Mouse (Mus musculus) limb, embryonic 15.5 days (tissue): Measurements from ENCODE around the gene Sqor. TPM values are rescaled to one million over a fixed set of nuclear protein-coding genes. Genes with fewer than 3 reads are reported as not detected.
A peak's percentile ranks its signal among the peaks of the same experiment; 100 is the strongest.

Experiments used
- ATAC-seq: fragments of 200-750 bp; cut with Nextera tagmentation; 2 replicates; pipeline ENCODE4 v1.8.0; 2017; ENCODE audit warnings: low read depth, moderate TSS enrichment; ENCODE audit not compliant: insufficient number of reproducible peaks, low FRiP score, low TSS enrichment
- H3K27ac ChIP-seq: fragments of 300-500 bp; sonication (generic); 2 replicates; pipeline ENCODE4 v1.5.1; 2015; ENCODE audit warnings: moderate library complexity, mild to moderate bottlenecking, inconsistent platforms
- H3K27me3 ChIP-seq: fragments of 300-500 bp; sonication (generic); 2 replicates; pipeline ENCODE4 v1.6.1; 2015; ENCODE audit warnings: inconsistent platforms
- H3K36me3 ChIP-seq: fragments of 300-500 bp; sonication (generic); 2 replicates; pipeline ENCODE4 v1.6.1; 2015; ENCODE audit warnings: inconsistent platforms
- H3K4me1 ChIP-seq: fragments of 300-500 bp; sonication (generic); 2 replicates; pipeline ENCODE4 v1.6.1; 2015; ENCODE audit warnings: inconsistent platforms
- H3K4me2 ChIP-seq: fragments of 300-500 bp; sonication (generic); 2 replicates; pipeline ENCODE4 v1.6.1; 2015; ENCODE audit warnings: mild to moderate bottlenecking, inconsistent platforms
- H3K4me3 ChIP-seq: fragments of 300-500 bp; sonication (generic); 2 replicates; pipeline ENCODE4 v1.5.1; 2015; ENCODE audit warnings: mild to moderate bottlenecking, inconsistent platforms
- H3K9ac ChIP-seq: fragments of 300-500 bp; sonication (generic); 2 replicates; pipeline ENCODE4 v1.6.1; 2015; ENCODE audit warnings: inconsistent platforms
- H3K9me3 ChIP-seq: fragments of 300-500 bp; sonication (generic); 2 replicates; pipeline ENCODE4 v1.6.1; 2016; ENCODE audit warnings: inconsistent platforms
- WGBS: fragments of 180-500 bp; shearing (Covaris S2); methylation state at CpG from one replicate; pipeline ENCODE4 v1.1.7; 2015; 5-methylcytosine and 5-hydroxymethylcytosine counted together
- polyA plus RNA-seq: library from polyadenylated mRNA; unstranded; fragments of >200 nt; fragmentation: Nextera tagmentation; extraction: Ambion mirVana; gene quantifications from 2 replicates; pipeline ENCODE4 v1.2.1, GENCODE M21; 2015

Gene Sqor
- polyA plus RNA-seq, 1 experiment from 2014 or later: 8.0 TPM

GRCm38 (mm10) chr2:122762991-122763390, 2.0 kb upstream of the Sqor start:
- Histone ChIP-seq H3K36me3 (no peaks in the 10 kb centered on the region), H3K9me3 (no peaks in the 10 kb centered on the region), H3K4me3 (no peak overlapping the region), H3K4me2 (no peak overlapping the region), H3K9ac (no peak overlapping the region), H3K27ac (no peak overlapping the region), H3K27me3 (peaks cover 28% of the 10 kb centered on the region), H3K4me1 (peaks cover 7% of the 10 kb centered on the region)
- ATAC-seq: no peak
- WGBS: 44% methylated on average over 3 of the region's 3 CpGs

DNA sequence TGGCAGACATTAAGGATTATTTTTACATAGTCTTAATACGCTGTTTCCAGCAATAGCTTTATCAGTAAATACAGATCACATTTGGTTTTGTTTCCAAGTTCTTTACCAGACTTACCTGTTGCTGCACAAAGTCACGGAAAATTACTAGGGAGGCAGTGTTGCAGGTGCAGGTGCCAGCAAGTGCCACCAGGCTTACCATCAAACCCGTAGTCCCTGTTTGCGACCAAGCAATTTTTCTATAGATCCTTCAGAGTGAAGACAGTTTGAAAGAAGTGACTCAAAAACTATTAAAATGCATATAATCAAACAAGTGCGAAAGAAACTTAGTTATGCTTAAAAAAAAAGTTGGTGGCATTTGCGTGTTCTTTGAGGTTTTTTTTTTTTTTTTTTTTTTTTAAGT, 511 bp upstream of the Sqor start:
- Histone ChIP-seq H3K4me3 (no peak overlapping the region), H3K36me3 (no peaks in the 10 kb centered on the region), H3K27me3 (peaks cover 28% of the 10 kb centered on the region), H3K9me3 (no peaks in the 10 kb centered on the region), H3K4me2 (no peak overlapping the region; the same call in 1 of the 2 replicates), H3K9ac (no peak overlapping the region), H3K4me1 (peaks cover 7% of the 10 kb centered on the region), H3K27ac (no peak overlapping the region)
- ATAC-seq: no peak
- WGBS: 43% methylated on average over 6 of the region's 6 CpGs

GRCm38 (mm10) chr2:122765794-122766145, 733 bp downstream of the Sqor start:
- no peaks in the 10 kb centered on the region for H3K9me3 ChIP-seq
- peaks cover 7% of the 10 kb centered on the region for H3K4me1 ChIP-seq
- no peaks in the 10 kb centered on the region for H3K36me3 ChIP-seq
- H3K9ac ChIP-seq: no peak overlapping the region
- H3K27ac ChIP-seq: no peak overlapping the region
- no peak for ATAC-seq
- H3K27me3 ChIP-seq: peaks cover 28% of the 10 kb centered on the region
- WGBS: 29% methylated on average over 3 of the region's 3 CpGs
- H3K4me3 ChIP-seq: peak overlapping the region; percentile 46
- peak overlapping the region; percentile 91 for H3K4me2 ChIP-seq

DNA sequence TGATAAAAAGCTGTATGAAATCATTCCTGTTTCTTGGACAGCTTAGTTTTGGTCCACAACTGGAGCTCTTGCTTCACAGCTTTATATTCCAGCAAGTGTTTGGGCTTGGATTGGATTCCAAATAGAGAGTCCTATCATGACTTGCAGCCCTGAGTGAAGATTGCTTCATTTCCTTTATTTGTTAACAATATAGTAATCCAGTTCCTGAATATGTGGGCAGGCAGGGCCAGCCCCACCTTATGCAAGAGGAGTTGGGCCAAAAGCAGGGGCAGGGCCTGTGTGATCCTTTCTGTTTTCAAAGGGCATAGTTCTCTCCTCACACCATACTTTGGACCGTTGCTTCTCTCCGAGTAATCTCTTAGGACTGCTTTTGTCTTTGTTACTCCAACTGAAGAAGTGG, 6.0 kb downstream of the Sqor start:
- Histone ChIP-seq H3K4me2 (no peak overlapping the region), H3K27me3 (peaks cover 6% of the 10 kb centered on the region; the same call in 1 of the 2 replicates), H3K4me1 (no peaks in the 10 kb centered on the region), H3K4me3 (no peak overlapping the region), H3K9me3 (no peaks in the 10 kb centered on the region), H3K9ac (no peak overlapping the region), H3K36me3 (no peaks in the 10 kb centered on the region), H3K27ac (no peak overlapping the region)
- WGBS: 87% methylated on average over 2 of the region's 2 CpGs
- no peak for ATAC-seq

DNA sequence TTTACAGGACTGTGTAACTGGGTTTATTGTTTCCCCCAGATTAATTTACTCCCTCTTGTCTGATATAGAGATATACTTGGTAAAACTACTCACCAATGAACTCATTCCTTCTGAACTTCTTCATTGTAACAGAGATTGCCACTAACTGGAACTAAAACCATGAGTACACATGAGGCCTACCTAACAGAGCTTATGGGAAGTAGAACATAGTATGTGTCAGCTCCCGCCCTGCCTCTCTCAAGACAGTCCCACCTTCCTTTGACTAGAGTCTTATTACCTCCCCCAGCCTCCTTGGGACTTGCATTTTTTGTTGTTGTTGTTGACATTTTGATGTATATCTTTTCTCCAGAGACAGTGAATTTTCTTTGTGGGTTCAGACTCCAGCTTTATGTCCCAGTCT, 7.9 kb downstream of the Sqor start:
- H3K9ac ChIP-seq: no peak overlapping the region
- no peaks in the 10 kb centered on the region for H3K36me3 ChIP-seq
- H3K27me3 ChIP-seq: no peaks in the 10 kb centered on the region
- H3K9me3 ChIP-seq: no peaks in the 10 kb centered on the region
- H3K4me3 ChIP-seq: no peak overlapping the region
- H3K4me2 ChIP-seq: no peak overlapping the region
- ATAC-seq: no peak
- no peak overlapping the region for H3K27ac ChIP-seq
- WGBS: 89% methylated on average over 1 of the region's 1 CpGs
- no peaks in the 10 kb centered on the region for H3K4me1 ChIP-seq

DNA sequence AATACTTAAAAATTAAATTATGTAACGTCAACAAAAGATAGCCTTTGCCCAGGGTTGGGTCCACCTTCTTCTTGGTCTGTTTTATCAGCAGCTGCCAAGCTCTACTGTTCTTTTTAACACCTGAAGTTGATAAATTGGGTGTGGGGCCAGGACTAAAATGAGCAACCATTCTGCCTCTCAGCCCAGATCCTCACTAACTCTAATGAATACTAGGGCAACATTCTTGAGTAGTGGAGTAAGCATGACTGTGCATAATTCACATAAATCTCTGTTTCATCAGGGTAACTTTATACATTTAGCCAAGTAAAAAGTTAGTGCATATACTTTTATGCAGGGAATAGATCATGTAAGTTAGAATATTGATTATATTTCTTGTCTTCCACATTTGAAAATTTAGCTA, 10.5 kb downstream of the Sqor start:
- Histone ChIP-seq H3K27me3 (no peaks in the 10 kb centered on the region), H3K27ac (no peak overlapping the region), H3K9ac (no peak overlapping the region), H3K9me3 (no peaks in the 10 kb centered on the region), H3K4me2 (no peak overlapping the region), H3K36me3 (no peaks in the 10 kb centered on the region), H3K4me3 (no peak overlapping the region), H3K4me1 (no peaks in the 10 kb centered on the region)
- ATAC-seq: no peak
- 72% methylated on average over 1 of the region's 1 CpGs for WGBS

- H3K4me1 ChIP-seq: no peaks in the 10 kb centered on the region
- H3K27ac ChIP-seq: no peak overlapping the region
- no peaks in the 10 kb centered on the region for H3K27me3 ChIP-seq
- no peak overlapping the region for H3K4me3 ChIP-seq
- no peaks in the 10 kb centered on the region for H3K36me3 ChIP-seq
- no peaks in the 10 kb centered on the region for H3K9me3 ChIP-seq
- no peak overlapping the region for H3K9ac ChIP-seq
- no peak overlapping the region for H3K4me2 ChIP-seq
- ATAC-seq: no peak
- 64% methylated on average over 2 of the region's 2 CpGs for WGBS
These were observed 11.8 kb downstream of the Sqor start for GRCm38 (mm10) chr2:122776823-122777222.

DNA sequence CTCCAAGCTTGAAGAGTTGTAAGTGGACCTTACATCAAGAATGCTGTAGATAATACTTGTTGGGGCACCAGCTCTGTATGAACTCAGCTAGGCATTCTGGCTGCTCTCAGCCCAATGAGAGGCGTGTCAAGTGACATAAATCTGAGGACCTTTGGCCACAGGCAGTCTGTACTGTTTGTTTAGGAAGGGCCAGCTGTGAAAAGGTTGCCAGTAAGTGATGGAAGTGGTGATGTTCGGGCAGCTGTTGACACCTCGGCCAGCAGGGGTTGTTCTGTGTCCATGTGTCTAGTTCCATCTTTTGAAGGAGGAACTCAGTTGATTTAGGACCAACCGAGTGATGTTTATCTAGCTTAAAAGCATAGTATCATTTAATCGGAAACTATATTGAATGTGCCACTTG, 14.9 kb downstream of the Sqor start:
- Histone ChIP-seq H3K9ac (no peak overlapping the region), H3K36me3 (no peaks in the 10 kb centered on the region), H3K4me1 (no peaks in the 10 kb centered on the region), H3K27ac (no peak overlapping the region), H3K9me3 (no peaks in the 10 kb centered on the region), H3K4me2 (no peak overlapping the region), H3K4me3 (no peak overlapping the region), H3K27me3 (no peaks in the 10 kb centered on the region)
- ATAC-seq: no peak
- 52% methylated on average over 5 of the region's 5 CpGs for WGBS

GRCm38 (mm10) chr2:122780447-122780846, 15.4 kb downstream of the Sqor start:
- Histone ChIP-seq H3K4me3 (no peak overlapping the region), H3K27me3 (no peaks in the 10 kb centered on the region), H3K27ac (no peak overlapping the region), H3K4me2 (no peak overlapping the region), H3K9ac (no peak overlapping the region), H3K36me3 (no peaks in the 10 kb centered on the region), H3K4me1 (no peaks in the 10 kb centered on the region), H3K9me3 (no peaks in the 10 kb centered on the region)
- no peak for ATAC-seq
- WGBS: 32% methylated on average over 3 of the region's 3 CpGs

DNA sequence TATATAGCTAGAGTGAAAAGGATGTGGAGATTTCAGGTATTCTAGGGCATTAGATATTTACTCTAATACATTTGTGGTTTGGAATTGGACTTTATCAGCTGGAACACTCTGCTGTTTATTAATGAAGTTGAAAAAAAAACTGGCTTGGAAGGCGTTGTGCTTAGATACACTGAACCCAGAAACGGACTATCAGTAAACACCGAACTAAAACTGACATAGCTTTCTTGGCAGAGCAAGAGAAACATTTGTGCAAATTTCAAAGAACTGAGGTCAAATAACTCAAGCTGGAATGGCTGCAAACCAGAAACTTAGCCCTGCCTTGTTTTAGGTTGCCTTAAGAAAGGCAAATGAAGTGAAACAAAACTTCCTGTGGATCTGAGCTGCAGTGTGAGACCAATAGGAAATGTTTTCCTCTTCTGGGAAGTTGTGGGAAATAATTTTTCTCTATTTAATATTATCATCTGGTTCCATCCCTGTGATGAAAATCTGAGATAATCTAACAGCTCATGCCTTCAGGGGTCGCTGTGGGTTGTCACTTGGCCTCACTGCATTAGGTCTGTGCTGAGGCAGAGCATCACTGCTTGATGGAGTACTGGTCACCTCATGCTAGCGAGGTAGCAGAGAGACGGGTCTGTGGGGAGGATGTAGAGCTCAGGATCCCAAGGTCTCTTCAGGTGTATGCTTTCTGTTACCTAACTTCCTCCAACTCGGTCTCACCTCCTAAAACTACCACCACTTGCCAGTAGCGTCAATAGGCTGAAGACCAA, 16.7 kb downstream of the Sqor start:
- H3K4me3 ChIP-seq: no peak overlapping the region
- H3K9ac ChIP-seq: no peak overlapping the region
- ATAC-seq: no peak
- no peaks in the 10 kb centered on the region for H3K4me1 ChIP-seq
- H3K9me3 ChIP-seq: no peaks in the 10 kb centered on the region
- H3K27me3 ChIP-seq: no peaks in the 10 kb centered on the region
- H3K27ac ChIP-seq: no peak overlapping the region
- no peak overlapping the region for H3K4me2 ChIP-seq
- H3K36me3 ChIP-seq: no peaks in the 10 kb centered on the region
- WGBS: 73% methylated on average over 8 of the region's 8 CpGs

GRCm38 (mm10) chr2:122783730-122784129, 18.7 kb downstream of the Sqor start:
- Histone ChIP-seq H3K4me3 (no peak overlapping the region), H3K9ac (no peak overlapping the region), H3K4me1 (no peaks in the 10 kb centered on the region), H3K9me3 (no peaks in the 10 kb centered on the region), H3K27me3 (no peaks in the 10 kb centered on the region), H3K36me3 (no peaks in the 10 kb centered on the region), H3K4me2 (no peak overlapping the region), H3K27ac (no peak overlapping the region)
- ATAC-seq: no peak
- WGBS: 78% methylated on average over 2 of the region's 2 CpGs

DNA sequence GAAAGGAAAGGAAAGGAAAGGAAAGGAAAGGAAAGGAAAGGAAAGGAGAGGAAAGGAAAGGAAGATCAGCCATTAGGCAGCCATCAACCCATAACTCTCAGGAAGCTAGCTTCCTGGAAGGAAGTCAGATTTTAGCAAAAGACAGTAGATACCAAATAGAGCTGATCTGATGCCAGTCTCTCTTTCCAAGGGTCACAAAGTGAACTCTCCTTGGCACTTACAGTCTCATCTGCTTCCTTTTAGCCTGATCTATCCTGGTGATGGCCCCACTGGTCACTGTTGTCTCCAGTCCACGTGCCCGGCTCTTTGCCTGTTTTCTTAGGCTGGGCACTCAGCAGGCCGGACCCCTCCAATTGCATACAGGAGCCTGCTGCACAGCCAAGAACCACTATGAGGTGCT, 19.7 kb downstream of the Sqor start:
- 91% methylated on average over 3 of the region's 3 CpGs for WGBS
- H3K27me3 ChIP-seq: no peaks in the 10 kb centered on the region
- H3K4me2 ChIP-seq: no peak overlapping the region
- no peak overlapping the region for H3K9ac ChIP-seq
- no peak overlapping the region for H3K4me3 ChIP-seq
- no peaks in the 10 kb centered on the region for H3K9me3 ChIP-seq
- H3K4me1 ChIP-seq: no peaks in the 10 kb centered on the region
- ATAC-seq: no peak
- no peak overlapping the region for H3K27ac ChIP-seq
- H3K36me3 ChIP-seq: no peaks in the 10 kb centered on the region

GRCm38 (mm10) chr2:122786167-122786566, 21.1 kb downstream of the Sqor start:
- H3K4me2 ChIP-seq: no peak overlapping the region
- H3K4me3 ChIP-seq: no peak overlapping the region
- H3K27ac ChIP-seq: no peak overlapping the region
- 75% methylated on average over 2 of the region's 2 CpGs for WGBS
- ATAC-seq: no peak
- H3K4me1 ChIP-seq: no peaks in the 10 kb centered on the region
- H3K36me3 ChIP-seq: no peaks in the 10 kb centered on the region
- no peak overlapping the region for H3K9ac ChIP-seq
- no peaks in the 10 kb centered on the region for H3K27me3 ChIP-seq
- H3K9me3 ChIP-seq: no peaks in the 10 kb centered on the region
